Mouse (Mus musculus) stomach, postnatal 0 days (tissue): ENCODE data around the gene Cebpa. TPM values are rescaled to one million over a fixed set of nuclear protein-coding genes. Genes with fewer than 3 reads are reported as not detected.
A peak's percentile ranks its signal among the peaks of the same experiment; 100 is the strongest.

Experiments used
- ATAC-seq: fragments of 200-750 bp; cut with Nextera tagmentation; 2 replicates; pipeline ENCODE4 v1.8.0; 2017; ENCODE audit not compliant: low FRiP score, low TSS enrichment
- DNase-seq: peaks from one replicate; pipeline ENCODE4 v3.0.0-alpha.2; 2016; ENCODE audit warnings: low spot score
- H3K27ac ChIP-seq: fragments of 300-500 bp; sonication (generic); replicated peaks from 2 replicates; pipeline ENCODE4 v1.5.1; 2014; ENCODE audit warnings: mild to moderate bottlenecking, control low read depth
- H3K27me3 ChIP-seq: fragments of 300-500 bp; sonication (generic); 2 replicates; pipeline ENCODE4 v1.6.1; 2014; ENCODE audit warnings: low read length; ENCODE audit not compliant: control insufficient read depth, insufficient read depth
- H3K36me3 ChIP-seq: fragments of 300-500 bp; sonication (generic); 2 replicates; pipeline ENCODE4 v1.6.1; 2014; ENCODE audit warnings: low read length, mixed read lengths; ENCODE audit not compliant: control insufficient read depth, insufficient read depth
- H3K4me1 ChIP-seq: fragments of 300-500 bp; sonication (generic); replicated peaks from 2 replicates; pipeline ENCODE4 v1.6.1; 2014; ENCODE audit warnings: antibody characterized with exemption; ENCODE audit not compliant: control insufficient read depth, insufficient read depth
- H3K4me2 ChIP-seq: fragments of 300-500 bp; sonication (generic); replicated peaks from 2 replicates; pipeline ENCODE4 v1.6.1; 2014; ENCODE audit warnings: low read depth, mild to moderate bottlenecking, control low read depth, moderate library complexity
- H3K4me3 ChIP-seq: fragments of 300-500 bp; sonication (generic); 2 replicates; pipeline ENCODE4 v1.5.1; 2014; ENCODE audit warnings: low read depth, low read length, control low read depth
- H3K9ac ChIP-seq: fragments of 300-500 bp; sonication (generic); 2 replicates; pipeline ENCODE4 v1.6.1; 2014; ENCODE audit warnings: mild to moderate bottlenecking, low read length, control low read depth, mixed read lengths
- H3K9me3 ChIP-seq: fragments of 300-500 bp; sonication (generic); 2 replicates; pipeline ENCODE4 v1.6.1; 2016; ENCODE audit warnings: low read length; ENCODE audit not compliant: control insufficient read depth
- CTCF ChIP-seq: IDR thresholded peaks from 2 replicates; pipeline ENCODE4 v1.5.1; 2016; ENCODE audit warnings: antibody characterized with exemption, low read depth, mild to moderate bottlenecking, moderate library complexity
- EP300 ChIP-seq: optimal IDR thresholded peaks from 2 replicates; pipeline ENCODE3; 2016; ENCODE audit warnings: antibody characterized with exemption
- WGBS: fragments of 180-500 bp; shearing (Covaris S2); extraction: QIAGEN DNeasy Blood & Tissue Kit; methylation state at CpG from one replicate; pipeline ENCODE4 v1.1.7; 2014; 5-methylcytosine and 5-hydroxymethylcytosine counted together
- polyA plus RNA-seq: library from polyadenylated mRNA; unstranded; fragments of >200 nt; fragmentation: Nextera tagmentation; extraction: Ambion mirVana; gene quantifications from 2 replicates; pipeline ENCODE4 v1.2.1, GENCODE M21; 2015

Cebpa gene
- polyA plus RNA-seq, 1 experiment from 2014 or later, result 8.8 TPM

DNA sequence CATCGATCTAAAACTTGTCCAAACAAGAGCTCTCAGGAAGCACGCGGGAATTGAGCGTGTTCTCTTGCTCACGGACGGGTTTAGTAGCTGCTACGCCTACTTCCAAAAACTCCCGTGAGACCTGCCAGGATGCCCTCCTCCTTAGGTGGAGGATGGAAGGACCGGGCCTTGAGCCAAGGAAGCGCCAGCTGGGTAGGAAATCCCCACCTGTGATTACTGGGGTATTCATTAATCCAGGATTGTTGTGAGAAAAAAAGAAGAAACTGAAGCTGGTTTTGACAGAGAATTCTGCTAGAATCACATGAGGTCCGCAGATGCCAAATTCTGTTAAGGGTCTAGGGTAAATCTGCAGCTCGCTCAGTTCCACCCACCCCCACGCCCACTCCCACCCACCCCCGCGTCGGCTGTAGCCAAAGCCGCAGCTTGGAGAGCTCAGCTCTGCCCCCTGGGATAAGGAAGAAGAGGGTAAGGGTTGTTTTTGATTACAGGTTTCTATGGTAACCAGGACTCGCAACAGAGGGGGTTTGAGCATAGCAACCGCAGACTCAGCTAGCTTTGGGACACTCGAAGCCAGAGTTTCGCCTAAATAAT is 32.7 kb upstream of the Cebpa start:
- WGBS, result 1% methylated on average over 21 of the region's 21 CpGs
- Histone ChIP-seq H3K27ac (no peak overlapping the region), H3K9me3 (no peaks in the 10 kb centered on the region), H3K27me3 (no peaks in the 10 kb centered on the region), H3K4me2 (peak overlapping the region; percentile 51), H3K9ac (0 out of 2 replicates have a peak overlapping the region, but pooled peaks have one; percentile 18), H3K4me1 (0 out of 2 replicates have a peak, but pooled peaks cover 3% of the 10 kb centered on the region), H3K4me3 (peak overlapping the region; percentile 21), H3K36me3 (no peaks in the 10 kb centered on the region)
- TF ChIP-seq EP300 (no peak), CTCF (peak; percentile 40)
- ATAC-seq (0 out of 2 replicates have a peak, but pooled peaks have one; percentile 19), DNase-seq (peak; percentile 41)

DNA sequence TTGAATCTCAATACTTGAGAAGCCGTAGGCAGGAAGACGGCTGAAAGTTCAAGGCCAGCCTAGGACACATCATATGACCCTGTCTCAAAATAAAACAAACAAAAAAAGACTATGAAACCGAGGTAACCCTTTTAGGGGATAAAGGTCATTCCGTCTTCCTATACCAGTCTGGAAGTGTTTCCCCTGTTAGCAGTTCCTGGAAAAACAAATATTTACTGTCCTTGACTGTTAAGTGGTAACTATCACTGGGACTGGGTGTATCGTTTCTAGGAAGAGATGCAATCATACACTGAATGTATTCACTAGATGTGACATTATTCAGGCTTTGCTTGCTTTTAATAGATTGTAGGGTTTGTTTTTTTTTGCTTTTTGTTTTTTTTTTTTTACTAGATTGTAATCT is 28.5 kb upstream of the Cebpa start:
- Histone ChIP-seq H3K27ac (no peak overlapping the region), H3K4me3 (no peak overlapping the region), H3K4me1 (0 out of 2 replicates have a peak, but pooled peaks cover 3% of the 10 kb centered on the region), H3K9me3 (no peaks in the 10 kb centered on the region), H3K9ac (no peak overlapping the region), H3K27me3 (no peaks in the 10 kb centered on the region), H3K4me2 (no peak overlapping the region), H3K36me3 (no peaks in the 10 kb centered on the region)
- ATAC-seq (peak; percentile 48; the same call in 1 of the 2 replicates), DNase-seq (no peak)
- TF ChIP-seq EP300 (no peak), CTCF (no peak)
- WGBS, result 57% methylated on average over 5 of the region's 5 CpGs

DNA sequence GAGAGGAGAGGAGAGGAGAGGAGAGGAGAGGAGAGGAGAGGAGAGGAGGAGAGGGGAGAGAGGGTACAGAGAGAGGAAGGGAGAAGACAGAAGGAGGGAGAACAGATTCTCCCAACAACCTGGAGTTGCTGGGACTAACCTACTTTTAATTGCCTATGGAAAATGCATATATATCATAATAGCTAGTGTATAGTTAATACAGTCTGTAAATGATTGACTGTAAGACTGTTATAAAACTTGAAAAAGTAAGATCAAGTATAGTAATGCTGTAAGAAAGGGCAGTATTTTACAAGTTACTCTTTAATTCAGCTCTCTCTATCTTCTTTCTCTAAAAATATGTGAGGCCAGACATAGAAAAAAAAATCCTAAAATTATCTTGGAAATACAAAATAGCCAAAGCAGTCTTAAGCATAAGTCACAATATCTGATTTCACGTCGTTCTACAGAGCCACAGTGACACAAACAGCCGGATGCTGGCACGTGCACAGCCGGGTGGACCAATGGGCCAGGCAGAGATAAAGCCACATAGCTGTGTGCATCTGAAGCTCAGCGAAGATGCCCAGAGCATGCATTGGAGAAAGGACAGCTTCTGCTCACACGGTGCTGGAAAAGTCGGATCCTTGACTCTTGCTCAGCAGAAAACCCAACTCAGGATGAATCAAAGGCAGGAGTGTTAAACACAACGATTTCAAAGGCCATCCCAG is 24.0 kb upstream of the Cebpa start:
- H3K4me2 ChIP-seq, result no peak overlapping the region
- no peaks in the 10 kb centered on the region for H3K27me3 ChIP-seq
- H3K4me3 ChIP-seq, result no peak overlapping the region
- H3K9ac ChIP-seq, result no peak overlapping the region
- no peaks in the 10 kb centered on the region for H3K9me3 ChIP-seq
- no peaks in the 10 kb centered on the region for H3K4me1 ChIP-seq
- ATAC-seq (no peak), DNase-seq (no peak)
- TF ChIP-seq EP300 (no peak), CTCF (no peak)
- no peaks in the 10 kb centered on the region for H3K36me3 ChIP-seq
- 73% methylated on average over 9 of the region's 9 CpGs for WGBS
- no peak overlapping the region for H3K27ac ChIP-seq

DNA sequence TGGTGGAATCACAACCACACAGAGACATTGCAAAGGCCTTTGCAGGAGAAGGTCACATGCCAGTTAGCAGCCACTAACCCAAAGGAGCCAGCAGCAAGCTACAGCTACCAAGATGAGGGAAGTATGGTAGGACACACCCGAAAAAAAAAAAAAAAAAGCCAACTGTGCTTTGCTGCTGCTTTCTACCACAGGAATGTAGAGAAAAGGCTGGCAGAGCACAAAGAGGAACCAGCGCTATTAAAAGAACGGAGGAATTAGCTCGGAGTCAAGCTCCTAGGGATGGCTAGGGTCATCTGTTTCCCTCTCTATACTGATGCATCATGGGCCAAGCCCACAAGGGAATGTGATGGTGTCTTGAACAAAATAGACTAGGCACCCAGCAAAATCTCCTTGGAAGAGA is 20.3 kb upstream of the Cebpa start:
- no peak for DNase-seq
- Histone ChIP-seq H3K27me3 (no peaks in the 10 kb centered on the region), H3K4me3 (no peak overlapping the region), H3K9ac (no peak overlapping the region), H3K4me2 (no peak overlapping the region), H3K9me3 (no peaks in the 10 kb centered on the region), H3K27ac (no peak overlapping the region), H3K4me1 (no peaks in the 10 kb centered on the region), H3K36me3 (no peaks in the 10 kb centered on the region)
- WGBS, result 68% methylated on average over 4 of the region's 4 CpGs
- no peak for ATAC-seq
- TF ChIP-seq EP300, result no peak

DNA sequence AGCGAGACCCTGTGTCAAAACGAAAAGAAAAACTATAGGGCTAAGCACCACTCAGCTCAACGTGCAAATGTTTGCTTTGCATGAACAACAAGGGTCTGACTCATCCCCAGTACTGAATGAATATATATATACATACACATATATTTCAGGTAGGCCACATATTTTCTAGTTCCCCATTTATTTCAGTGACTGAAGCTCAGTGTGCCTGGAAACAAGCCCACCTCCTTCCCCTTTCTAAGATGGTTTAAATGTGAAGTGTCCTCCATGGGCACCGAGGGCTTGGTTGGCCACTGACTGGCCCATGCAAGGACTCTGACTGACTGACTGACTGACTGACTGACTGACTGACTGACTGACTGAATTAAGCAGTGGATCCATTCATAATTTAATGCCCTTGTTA is 19.6 kb upstream of the Cebpa start:
- no peak overlapping the region for H3K27ac ChIP-seq
- no peak overlapping the region for H3K4me2 ChIP-seq
- H3K27me3 ChIP-seq, result no peaks in the 10 kb centered on the region
- no peak overlapping the region for H3K9ac ChIP-seq
- H3K4me3 ChIP-seq, result no peak overlapping the region
- WGBS, result 69% methylated on average over 4 of the region's 4 CpGs
- H3K4me1 ChIP-seq, result no peaks in the 10 kb centered on the region
- H3K36me3 ChIP-seq, result no peaks in the 10 kb centered on the region
- H3K9me3 ChIP-seq, result no peaks in the 10 kb centered on the region
- no peak for DNase-seq
- no peak for ATAC-seq
- TF ChIP-seq EP300, result no peak
- TF ChIP-seq CTCF, result no peak

DNA sequence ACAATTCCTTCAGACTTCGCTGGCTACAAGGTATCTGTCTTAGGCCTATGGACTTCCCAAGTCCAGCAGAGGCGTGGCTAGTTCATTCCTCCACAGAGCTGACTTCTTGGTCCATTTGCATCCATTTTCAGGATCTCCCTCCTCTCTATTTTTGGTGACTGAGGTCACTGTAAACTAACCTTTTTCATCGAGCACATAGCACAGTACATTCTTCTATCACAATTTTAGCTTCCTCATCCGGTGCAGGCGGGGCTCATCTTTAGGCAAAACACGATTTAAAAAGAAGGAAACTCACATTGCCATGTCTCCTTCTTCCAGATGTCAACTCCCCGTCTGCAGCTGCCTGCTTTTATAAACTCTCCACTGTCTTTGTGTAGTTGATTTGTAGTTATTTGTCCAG is 12.5 kb upstream of the Cebpa start:
- H3K27me3 ChIP-seq, result no peaks in the 10 kb centered on the region
- no peaks in the 10 kb centered on the region for H3K4me1 ChIP-seq
- H3K9ac ChIP-seq, result no peak overlapping the region
- TF ChIP-seq EP300 (no peak), CTCF (no peak)
- WGBS, result 42% methylated on average over 7 of the region's 7 CpGs
- no peak overlapping the region for H3K4me3 ChIP-seq
- H3K9me3 ChIP-seq, result no peaks in the 10 kb centered on the region
- no peaks in the 10 kb centered on the region for H3K36me3 ChIP-seq
- DNase-seq (no peak), ATAC-seq (no peak)
- no peak overlapping the region for H3K4me2 ChIP-seq
- H3K27ac ChIP-seq, result no peak overlapping the region
